Mouse (Mus musculus) spleen, postnatal 4 days (tissue): ENCODE data around the gene Cep162.

Experiments
- DNase-seq, 2 experiments: peaks; one replicate each; pipeline ENCODE4 v3.0.0; 2022; ENCODE audit warnings: low spot score in 2 of 2

Cep162 gene

GRCm38 (mm10) chr9:87162559-87162958 lies 92.8 kb downstream of the Cep162 start:
- no peak for DNase-seq

- DNase-seq, result no peak
Measured at GRCm38 (mm10) chr9:87152641-87153325, 102.6 kb downstream of the Cep162 start.

DNA sequence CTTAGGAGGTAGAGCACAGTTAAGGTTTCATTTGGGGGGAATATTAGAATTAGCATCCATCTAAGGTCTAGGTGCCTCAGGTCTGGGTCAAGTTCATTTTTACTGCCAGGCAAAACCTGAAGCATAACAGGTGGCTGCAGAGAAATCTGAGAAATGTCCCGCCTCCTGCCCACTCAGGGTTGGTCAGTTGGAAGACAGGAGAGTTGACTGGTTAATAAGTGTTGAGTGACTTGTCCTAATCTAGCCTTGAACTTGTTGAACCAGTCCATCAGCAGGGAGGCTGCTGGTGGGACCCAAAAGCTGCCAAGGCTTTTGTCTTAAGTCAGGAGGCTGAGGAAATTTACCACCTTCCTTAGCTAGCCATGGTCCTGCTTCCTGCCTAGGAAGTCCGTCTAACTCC lies 107.4 kb downstream of the Cep162 start:
- no peak for DNase-seq

GRCm38 (mm10) chr9:87146400-87146799 lies 108.9 kb downstream of the Cep162 start:
- no peak for DNase-seq

DNA sequence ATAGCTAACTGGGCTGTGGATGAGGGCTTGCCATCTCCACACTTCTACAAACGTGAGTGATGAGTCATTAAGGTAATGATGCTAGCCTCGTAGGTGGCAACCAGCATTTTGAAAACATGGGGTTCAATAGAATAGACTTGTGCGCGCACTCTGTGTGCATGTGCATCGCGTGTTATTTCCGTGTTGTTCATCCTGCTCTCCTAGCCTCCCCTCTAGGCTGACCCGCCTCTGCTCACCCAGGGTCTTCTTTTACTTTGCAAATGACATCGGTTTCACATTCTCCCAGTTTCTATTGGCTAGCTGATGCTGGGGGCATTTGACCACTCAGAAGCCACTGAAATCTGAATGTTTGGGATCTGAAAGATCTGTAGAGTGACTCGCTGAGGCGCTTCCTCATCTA lies 109.7 kb downstream of the Cep162 start:
- DNase-seq, result no peak

- DNase-seq, result no peak
Measured at GRCm38 (mm10) chr9:87145180-87145579, 110.2 kb downstream of the Cep162 start.

- DNase-seq, result peak in 1 of 2 experiments; percentile 61
Measured at GRCm38 (mm10) chr9:87144532-87144931, 110.8 kb downstream of the Cep162 start.

- no peak for DNase-seq
Measured at GRCm38 (mm10) chr9:87144106-87144505, 111.2 kb downstream of the Cep162 start, which contains the start of gene Mrap2. Gene Mrap2 (plus strand): TSS chr9:87144306.

- DNase-seq, result no peak
Measured at GRCm38 (mm10) chr9:87143076-87143475, 112.3 kb downstream of the Cep162 start.
